Mouse (Mus musculus): ENCODE measurements around the gene Ociad1.

DNA sequence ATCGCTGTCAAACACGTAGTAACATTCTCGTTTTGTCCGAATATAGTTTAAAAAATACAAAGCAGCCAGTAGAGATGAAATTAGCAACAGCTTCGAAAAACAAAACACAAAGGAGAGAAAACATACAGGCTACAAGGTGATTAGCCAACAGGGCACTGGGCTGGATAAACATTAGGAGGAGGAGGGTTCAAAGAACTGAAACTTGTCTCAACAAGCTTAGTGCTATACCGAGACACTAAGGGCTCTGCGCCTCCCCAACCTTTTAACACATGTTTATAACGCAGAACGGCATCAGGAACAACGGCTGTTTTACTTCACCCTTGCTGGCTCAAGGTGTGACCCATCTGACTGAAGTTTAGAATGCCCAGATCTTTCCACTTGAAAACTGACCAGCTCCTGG lies 13.4 kb upstream of the Ociad1 start:
- TF ChIP-seq CTCF (IDR thresholded peaks at IDR 0.05; ENCODE audit: low read depth, low read length), result no peak
- TF ChIP-seq EP300 (IDR thresholded peaks at IDR 0.05; ENCODE audit: insufficient read depth, low read depth, low read length), result no peak
